Mouse (Mus musculus) spleen, adult 2 months (tissue): ENCODE measurements around the gene Ppp1cb.

ENCODE experiments used
- CTCF ChIP-seq: fragments of 200-500 bp; IDR thresholded peaks from 2 replicates; pipeline ENCODE4 v1.5.1; 2011; ENCODE audit warnings: mild to moderate bottlenecking, inconsistent platforms; ENCODE audit not compliant: insufficient read depth, insufficient read length, insufficient replicate concordance; ENCODE audit errors: extremely low read depth
- POLR2A ChIP-seq: fragments of 200-500 bp; IDR thresholded peaks from 2 replicates; pipeline ENCODE4 v1.6.1; 2011; ENCODE audit warnings: low read depth, low read length, inconsistent platforms

GRCm38 (mm10) chr5:32415554-32415953, 43.1 kb upstream of the Ppp1cb start:
- TF ChIP-seq CTCF (no peak), POLR2A (no peak)
